Mouse (Mus musculus) neural tube, embryonic 10.5 days (tissue): ENCODE data around the gene Elmo3.

Experiments used
- DNase-seq: peaks from one replicate; pipeline ENCODE4 v3.0.0-alpha.2; 2017; ENCODE audit warnings: low spot score; ENCODE audit errors: extremely low spot score

Elmo3 gene

GRCm38 (mm10) chr8:105305211-105306145 is at the start of gene Elmo3:
Gene Elmo3, plus strand, starts transcription at chr8:105305601.
- DNase-seq: peak; percentile 49

GRCm38 (mm10) chr8:105257318-105258114 is 47.9 kb upstream of the Elmo3 start:
- DNase-seq: no peak

GRCm38 (mm10) chr8:105258911-105259720 is 46.3 kb upstream of the Elmo3 start:
- peak; percentile 64 for DNase-seq

GRCm38 (mm10) chr8:105259721-105260320 is 45.6 kb upstream of the Elmo3 start:
- peak; percentile 86 for DNase-seq

- DNase-seq: no peak
Measured at GRCm38 (mm10) chr8:105260371-105261099, 44.9 kb upstream of the Elmo3 start.

- no peak for DNase-seq
Measured at GRCm38 (mm10) chr8:105261326-105261980, 43.9 kb upstream of the Elmo3 start.

- no peak for DNase-seq
Measured at GRCm38 (mm10) chr8:105263244-105263912, 42.0 kb upstream of the Elmo3 start.

GRCm38 (mm10) chr8:105264024-105264982 is 41.1 kb upstream of the Elmo3 start, which contains the start of the genes Tradd and Fbxl8:
Gene Tradd, minus strand, starts transcription at chr8:105264609.
Gene Fbxl8, plus strand, starts transcription at chr8:105264648.
- DNase-seq: peak; percentile 77

- DNase-seq: no peak
Measured at GRCm38 (mm10) chr8:105265128-105265527, 40.3 kb upstream of the Elmo3 start.

- peak; percentile 15 for DNase-seq
Measured at GRCm38 (mm10) chr8:105266775-105267174, 38.6 kb upstream of the Elmo3 start.

GRCm38 (mm10) chr8:105268342-105269074 is 36.9 kb upstream of the Elmo3 start:
- DNase-seq: peak; percentile 80

GRCm38 (mm10) chr8:105269075-105269458 is 36.3 kb upstream of the Elmo3 start:
- DNase-seq: no peak

GRCm38 (mm10) chr8:105269461-105269947 is 35.9 kb upstream of the Elmo3 start, which contains the start of gene Hsf4:
Gene Hsf4, plus strand, starts transcription at chr8:105269801.
- DNase-seq: no peak

- no peak for DNase-seq
Measured at GRCm38 (mm10) chr8:105270101-105270915, 35.1 kb upstream of the Elmo3 start.

- DNase-seq: no peak
Measured at GRCm38 (mm10) chr8:105270916-105271186, 34.5 kb upstream of the Elmo3 start.

- no peak for DNase-seq
Measured at GRCm38 (mm10) chr8:105275387-105275786, 30.0 kb upstream of the Elmo3 start.
